Mouse (Mus musculus) midbrain, embryonic 12.5 days (tissue): ENCODE results near the gene Rnf167. TPM values are rescaled to one million over a fixed set of nuclear protein-coding genes. Genes with fewer than 3 reads are reported as not detected.

Experiments
- ATAC-seq: fragments of 200-750 bp; cut with Nextera tagmentation; 2 replicates; pipeline ENCODE4 v1.8.0; 2017; ENCODE audit warnings: low read depth, moderate TSS enrichment, moderate library complexity; ENCODE audit not compliant: low FRiP score
- H3K27ac ChIP-seq: fragments of 300-500 bp; sonication (generic); replicated peaks from 2 replicates; pipeline ENCODE4 v1.5.1; 2016; ENCODE audit warnings: mild to moderate bottlenecking
- H3K27me3 ChIP-seq: fragments of 300-500 bp; sonication (generic); 2 replicates; pipeline ENCODE4 v1.6.1; 2016; ENCODE audit warnings: mild to moderate bottlenecking
- H3K36me3 ChIP-seq: fragments of 300-500 bp; sonication (generic); 2 replicates; pipeline ENCODE4 v1.6.1; 2016
- H3K4me1 ChIP-seq: fragments of 300-500 bp; sonication (generic); 2 replicates; pipeline ENCODE4 v1.6.1; 2016
- H3K4me2 ChIP-seq: fragments of 300-500 bp; sonication (generic); replicated peaks from 2 replicates; pipeline ENCODE4 v1.6.1; 2016; ENCODE audit warnings: mild to moderate bottlenecking, moderate library complexity
- H3K4me3 ChIP-seq: fragments of 300-500 bp; sonication (generic); 2 replicates; pipeline ENCODE4 v1.5.1; 2016; ENCODE audit warnings: mild to moderate bottlenecking
- H3K9ac ChIP-seq: fragments of 300-500 bp; sonication (generic); replicated peaks from 2 replicates; pipeline ENCODE4 v1.6.1; 2016; ENCODE audit warnings: mild to moderate bottlenecking, moderate library complexity
- H3K9me3 ChIP-seq: fragments of 300-500 bp; sonication (generic); 2 replicates; pipeline ENCODE4 v1.6.1; 2016; ENCODE audit warnings: mild to moderate bottlenecking
- WGBS: fragments of 180-500 bp; shearing (Covaris S2); methylation state at CpG from one replicate; pipeline ENCODE4 v1.1.7; 2016; 5-methylcytosine and 5-hydroxymethylcytosine counted together
- polyA plus RNA-seq: library from polyadenylated mRNA; unstranded; fragments of >200 nt; fragmentation: Nextera tagmentation; extraction: Ambion mirVana; gene quantifications from 2 replicates; pipeline ENCODE4 v1.2.1, GENCODE M21; 2016

The Rnf167 gene
- polyA plus RNA-seq, 1 experiment from 2014 or later: 101 TPM

GRCm38 (mm10) chr11:70639976-70640375 is 7.1 kb upstream of the Rnf167 start:
- Histone ChIP-seq H3K9ac (no peak overlapping the region), H3K36me3 (peaks cover 14% of the 10 kb centered on the region)

GRCm38 (mm10) chr11:70641241-70641640 is 5.8 kb upstream of the Rnf167 start:
- peaks cover 20% of the 10 kb centered on the region for H3K36me3 ChIP-seq
- 87% methylated on average over 7 of the region's 7 CpGs for WGBS
- H3K9ac ChIP-seq: no peak overlapping the region
- H3K4me3 ChIP-seq: no peak overlapping the region
- no peak for ATAC-seq
- no peak overlapping the region for H3K27ac ChIP-seq
- H3K9me3 ChIP-seq: no peaks in the 10 kb centered on the region
- no peaks in the 10 kb centered on the region for H3K27me3 ChIP-seq
- peaks cover 18% of the 10 kb centered on the region for H3K4me1 ChIP-seq
- no peak overlapping the region for H3K4me2 ChIP-seq

More at GRCm38 (mm10) chr11:70639976-70640375, 7.1 kb upstream of the Rnf167 start:
- Histone ChIP-seq H3K4me2 (no peak overlapping the region), H3K27me3 (no peaks in the 10 kb centered on the region), H3K27ac (no peak overlapping the region), H3K4me1 (peaks cover 5% of the 10 kb centered on the region), H3K4me3 (no peak overlapping the region), H3K9me3 (no peaks in the 10 kb centered on the region)
- 86% methylated on average over 8 of the region's 8 CpGs for WGBS
- ATAC-seq: no peak

GRCm38 (mm10) chr11:70643051-70643450 is 4.0 kb upstream of the Rnf167 start:
- Histone ChIP-seq H3K4me2 (no peak overlapping the region), H3K4me1 (peaks cover 22% of the 10 kb centered on the region), H3K9me3 (no peaks in the 10 kb centered on the region), H3K36me3 (peaks cover 20% of the 10 kb centered on the region), H3K27ac (no peak overlapping the region), H3K27me3 (no peaks in the 10 kb centered on the region), H3K9ac (no peak overlapping the region), H3K4me3 (no peak overlapping the region)
- 91% methylated on average over 6 of the region's 6 CpGs for WGBS
- no peak for ATAC-seq

GRCm38 (mm10) chr11:70644564-70645103 is 2.4 kb upstream of the Rnf167 start:
- Histone ChIP-seq H3K4me1 (peaks cover 36% of the 10 kb centered on the region), H3K36me3 (peaks cover 31% of the 10 kb centered on the region), H3K4me2 (no peak overlapping the region), H3K27me3 (no peaks in the 10 kb centered on the region), H3K9me3 (no peaks in the 10 kb centered on the region), H3K9ac (no peak overlapping the region), H3K4me3 (no peak overlapping the region), H3K27ac (no peak overlapping the region)
- WGBS: 95% methylated on average over 8 of the region's 8 CpGs
- ATAC-seq: no peak

GRCm38 (mm10) chr11:70645461-70646258 is 1.4 kb upstream of the Rnf167 start:
- no peak for ATAC-seq
- peaks cover 36% of the 10 kb centered on the region for H3K4me1 ChIP-seq
- H3K27me3 ChIP-seq: no peaks in the 10 kb centered on the region
- H3K4me2 ChIP-seq: peak overlapping the region; percentile 84
- peaks cover 41% of the 10 kb centered on the region for H3K36me3 ChIP-seq
- WGBS: 93% methylated on average over 12 of the region's 12 CpGs
- H3K9me3 ChIP-seq: no peaks in the 10 kb centered on the region
- peak overlapping the region; percentile 86 for H3K9ac ChIP-seq
- peak overlapping the region; percentile 68 for H3K4me3 ChIP-seq
- peak overlapping the region; percentile 88 for H3K27ac ChIP-seq

GRCm38 (mm10) chr11:70646259-70646555 is 828 bp upstream of the Rnf167 start:
- Histone ChIP-seq H3K27ac (peak overlapping the region; percentile 88), H3K4me1 (peaks cover 39% of the 10 kb centered on the region), H3K36me3 (peaks cover 47% of the 10 kb centered on the region), H3K27me3 (no peaks in the 10 kb centered on the region), H3K4me3 (peak overlapping the region; percentile 68), H3K9me3 (no peaks in the 10 kb centered on the region), H3K9ac (peak overlapping the region; percentile 86), H3K4me2 (peak overlapping the region; percentile 84)
- ATAC-seq: 0 out of 2 replicates have a peak, but pooled peaks have one; percentile 4
- 27% methylated on average over 3 of the region's 3 CpGs for WGBS

- peak; percentile 17 for ATAC-seq
- Histone ChIP-seq H3K4me3 (peak overlapping the region; percentile 68), H3K4me2 (peak overlapping the region; percentile 85), H3K27ac (peak overlapping the region; percentile 92), H3K4me1 (peaks cover 50% of the 10 kb centered on the region), H3K9ac (peak overlapping the region; percentile 76), H3K27me3 (no peaks in the 10 kb centered on the region), H3K36me3 (peaks cover 63% of the 10 kb centered on the region), H3K9me3 (no peaks in the 10 kb centered on the region)
- WGBS: 4% methylated on average over 28 of the region's 28 CpGs
These were observed 833 bp downstream of the Rnf167 start for GRCm38 (mm10) chr11:70647716-70648420.

- H3K27me3 ChIP-seq: no peaks in the 10 kb centered on the region
- peak overlapping the region; percentile 85 for H3K4me2 ChIP-seq
- WGBS: 90% methylated on average over 4 of the region's 4 CpGs
- peaks cover 60% of the 10 kb centered on the region for H3K36me3 ChIP-seq
- H3K27ac ChIP-seq: no peak overlapping the region
- peaks cover 54% of the 10 kb centered on the region for H3K4me1 ChIP-seq
- no peaks in the 10 kb centered on the region for H3K9me3 ChIP-seq
- no peak for ATAC-seq
- H3K4me3 ChIP-seq: peak overlapping the region; percentile 68
- H3K9ac ChIP-seq: peak overlapping the region; percentile 76; the same call in 1 of the 2 replicates
These were observed 1.5 kb downstream of the Rnf167 start for GRCm38 (mm10) chr11:70648512-70648911.

- peaks cover 54% of the 10 kb centered on the region for H3K4me1 ChIP-seq
- no peak overlapping the region for H3K9ac ChIP-seq
- H3K9me3 ChIP-seq: no peaks in the 10 kb centered on the region
- H3K27ac ChIP-seq: no peak overlapping the region
- no peak overlapping the region; the same call in 1 of the 2 replicates for H3K4me3 ChIP-seq
- peaks cover 56% of the 10 kb centered on the region for H3K36me3 ChIP-seq
- H3K4me2 ChIP-seq: no peak overlapping the region
- no peaks in the 10 kb centered on the region for H3K27me3 ChIP-seq
- no peak for ATAC-seq
- 90% methylated on average over 8 of the region's 8 CpGs for WGBS
These were observed 2.2 kb downstream of the Rnf167 start for GRCm38 (mm10) chr11:70649185-70649734.

GRCm38 (mm10) chr11:70650322-70651175 is 3.5 kb downstream of the Rnf167 start:
- 87% methylated on average over 12 of the region's 12 CpGs for WGBS
- Histone ChIP-seq H3K4me3 (no peak overlapping the region; the same call in 1 of the 2 replicates), H3K27me3 (no peaks in the 10 kb centered on the region), H3K36me3 (peaks cover 43% of the 10 kb centered on the region), H3K4me1 (peaks cover 49% of the 10 kb centered on the region), H3K9ac (no peak overlapping the region; the same call in 1 of the 2 replicates), H3K27ac (no peak overlapping the region), H3K9me3 (no peaks in the 10 kb centered on the region), H3K4me2 (no peak overlapping the region)
- no peak for ATAC-seq

GRCm38 (mm10) chr11:70651391-70651790 is 4.4 kb downstream of the Rnf167 start:
- Histone ChIP-seq H3K4me1 (peaks cover 49% of the 10 kb centered on the region), H3K27ac (no peak overlapping the region), H3K4me3 (no peak overlapping the region), H3K9ac (no peak overlapping the region; the same call in 1 of the 2 replicates), H3K36me3 (peaks cover 43% of the 10 kb centered on the region), H3K4me2 (no peak overlapping the region), H3K9me3 (no peaks in the 10 kb centered on the region), H3K27me3 (0 out of 2 replicates have a peak, but pooled peaks cover 2% of the 10 kb centered on the region)
- ATAC-seq: no peak
- WGBS: 85% methylated on average over 2 of the region's 2 CpGs
